ENCODE assay signal across 19 mouse cellular contexts in the genomic region with DNA sequence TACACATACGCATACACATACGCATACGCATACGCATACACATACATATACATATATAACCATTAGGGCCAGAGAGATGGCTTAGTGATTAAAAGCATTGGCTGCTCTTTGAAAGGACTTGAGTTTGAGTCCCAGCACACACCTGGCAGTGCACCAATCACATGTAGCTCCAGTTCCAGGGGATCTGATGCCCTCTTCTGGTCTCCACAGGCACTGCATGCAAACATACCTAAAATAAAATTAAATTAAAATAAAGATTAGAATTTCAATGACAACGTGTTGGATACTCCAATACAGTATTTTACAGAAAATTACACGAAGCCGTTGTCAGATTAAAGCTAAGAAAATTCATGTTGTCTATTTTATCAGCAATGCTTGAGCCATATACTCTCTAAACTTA.
DNase-seq lines count a peak whose midpoint lies in the region; ATAC-seq and TF ChIP-seq lines count a peak whose summit lies in the region.
"Had no signal": no experiment of that assay in that cellular context is flagged by ENCODE, and none has a peak within 500 bp of the region (broad histone marks: within the 10 kb centered on the region; RNA-seq: fewer than 3 reads in every experiment).

No protein-coding gene starts in this region.

- no peak for TF ChIP-seq EP300 in stomach, postnatal 0 days (optimal IDR thresholded peaks at IDR 0.05)

- no peaks in the 10 kb centered on the region for H3K36me3 ChIP-seq in midbrain, postnatal 0 days (ENCODE audit: insufficient read depth, low read length)
- H3K36me3 ChIP-seq in midbrain, embryonic 11.5 days (ENCODE audit: control insufficient read depth, insufficient read depth, low read length): no peaks in the 10 kb centered on the region
- no peaks in the 10 kb centered on the region for H3K36me3 ChIP-seq in stomach, postnatal 0 days (ENCODE audit: control insufficient read depth, insufficient read depth, low read length)
- H3K36me3 ChIP-seq: heart, embryonic 13.5 days; intestine, embryonic 15.5 days; liver, embryonic 13.5 days; stomach, embryonic 15.5 days had no signal

- ATAC-seq in midbrain, postnatal 0 days (ENCODE audit: low FRiP score): no peak
- no peak for ATAC-seq in midbrain, embryonic 11.5 days (ENCODE audit: low FRiP score)
- no peak for ATAC-seq in stomach, postnatal 0 days (ENCODE audit: low FRiP score, low TSS enrichment)
- ATAC-seq: forebrain, embryonic 13.5 days; intestine, embryonic 15.5 days had no signal

- no peaks in the 10 kb centered on the region for H3K9me3 ChIP-seq in midbrain, postnatal 0 days (ENCODE audit: low read length)
- H3K9me3 ChIP-seq in midbrain, embryonic 11.5 days (ENCODE audit: control insufficient read depth, low read length): no peaks in the 10 kb centered on the region
- no peaks in the 10 kb centered on the region for H3K9me3 ChIP-seq in stomach, postnatal 0 days (ENCODE audit: control insufficient read depth, low read length)
- H3K9me3 ChIP-seq: forebrain, embryonic 13.5 days; intestine, embryonic 15.5 days; liver, embryonic 13.5 days; stomach, embryonic 15.5 days had no signal

- no peak for DNase-seq in gastrocnemius, adult 2 months
- no peak for DNase-seq in gastrocnemius, postnatal 4 days (ENCODE audit: low spot score in 2 of 2)
- no peak for DNase-seq in layer of hippocampus, adult 2 months (ENCODE audit: low spot score in 2 of 2)
- no peak for DNase-seq in layer of hippocampus, adult 8-10 months (ENCODE audit: low spot score in 2 of 2)
- no peak for DNase-seq in midbrain, postnatal 0 days (ENCODE audit: low spot score)
- DNase-seq in midbrain, embryonic 11.5 days (ENCODE audit: low spot score, missing footprints): no peak
- DNase-seq in stomach, postnatal 0 days (ENCODE audit: low spot score): no peak
- no peak for DNase-seq in left cerebral cortex, adult 8-10 months (ENCODE audit: low spot score in 2 of 2)
- DNase-seq: adrenal gland, postnatal 25 days; cerebellum, adult 8-10 months; gastrocnemius, postnatal 25 days; kidney, postnatal 10 days; liver, embryonic 13.5 days; right cerebral cortex, postnatal 25 days had no signal

- H3K4me2 ChIP-seq in midbrain, postnatal 0 days (ENCODE audit: low read depth, low read length, poor library complexity, severe bottlenecking): no peak overlapping the region
- no peak overlapping the region for H3K4me2 ChIP-seq in midbrain, embryonic 11.5 days
- no peak overlapping the region for H3K4me2 ChIP-seq in stomach, postnatal 0 days (replicated peaks; ENCODE audit: low read depth)
- H3K4me2 ChIP-seq: forebrain, embryonic 13.5 days; heart, embryonic 13.5 days; hindbrain, embryonic 14.5 days; intestine, embryonic 15.5 days; liver, embryonic 13.5 days; stomach, embryonic 15.5 days had no signal

- no peak overlapping the region for H3K27ac ChIP-seq in gastrocnemius, adult 2 months
- H3K27ac ChIP-seq in layer of hippocampus, adult 2 months: no peak overlapping the region
- no peak overlapping the region for H3K27ac ChIP-seq in midbrain, postnatal 0 days (ENCODE audit: low read depth, low read length)
- H3K27ac ChIP-seq in midbrain, embryonic 11.5 days (ENCODE audit: low read depth, low read length): no peak overlapping the region
- no peak overlapping the region for H3K27ac ChIP-seq in stomach, postnatal 0 days (replicated peaks)
- H3K27ac ChIP-seq: forebrain, embryonic 13.5 days; heart, embryonic 13.5 days; hindbrain, embryonic 14.5 days; intestine, embryonic 15.5 days; liver, embryonic 13.5 days; stomach, embryonic 15.5 days had no signal

- peak; percentile 46 for TF ChIP-seq CTCF in gastrocnemius, adult 2 months (IDR thresholded peaks at IDR 0.05)
- peak; percentile 67 for TF ChIP-seq CTCF in layer of hippocampus, adult 2 months (conservative IDR thresholded peaks at IDR 0.05)
- TF ChIP-seq CTCF in midbrain, postnatal 0 days (IDR thresholded peaks at IDR 0.05): peak; percentile 50
- TF ChIP-seq CTCF in stomach, postnatal 0 days (IDR thresholded peaks at IDR 0.05; ENCODE audit: low read depth): 0 out of 2 replicates have a peak, but pooled peaks have one; percentile 34

- WGBS in midbrain, postnatal 0 days: 87% methylated on average over 7 of the region's 7 CpGs
- WGBS in midbrain, embryonic 11.5 days: 89% methylated on average over 7 of the region's 7 CpGs
- 90% methylated on average over 7 of the region's 7 CpGs for WGBS in stomach, postnatal 0 days

- no peaks in the 10 kb centered on the region for H3K4me1 ChIP-seq in midbrain, postnatal 0 days (ENCODE audit: insufficient read depth, low read length)
- H3K4me1 ChIP-seq in midbrain, embryonic 11.5 days (ENCODE audit: control insufficient read depth, insufficient read depth, low read length): no peaks in the 10 kb centered on the region
- no peaks in the 10 kb centered on the region for H3K4me1 ChIP-seq in stomach, postnatal 0 days (replicated peaks; ENCODE audit: control insufficient read depth, insufficient read depth)
- H3K4me1 ChIP-seq: forebrain, embryonic 13.5 days; heart, embryonic 13.5 days; intestine, embryonic 15.5 days; liver, embryonic 13.5 days; stomach, embryonic 15.5 days had no signal

- intact Hi-C loops in gastrocnemius, adult 2 months (cut with DNase I): no loop called here

- no peaks in the 10 kb centered on the region for H3K27me3 ChIP-seq in midbrain, postnatal 0 days (ENCODE audit: insufficient read depth, low read length)
- H3K27me3 ChIP-seq in midbrain, embryonic 11.5 days (ENCODE audit: control insufficient read depth, insufficient read depth, low read length): no peaks in the 10 kb centered on the region
- H3K27me3 ChIP-seq in stomach, postnatal 0 days (ENCODE audit: control insufficient read depth, insufficient read depth, low read length): no peaks in the 10 kb centered on the region
- H3K27me3 ChIP-seq: forebrain, embryonic 13.5 days; heart, embryonic 13.5 days; intestine, embryonic 15.5 days; liver, embryonic 13.5 days; stomach, embryonic 15.5 days had no signal

- H3K4me3 ChIP-seq in gastrocnemius, adult 2 months: no peak overlapping the region
- no peak overlapping the region for H3K4me3 ChIP-seq in layer of hippocampus, adult 2 months
- H3K4me3 ChIP-seq in midbrain, postnatal 0 days (ENCODE audit: low read depth, low read length): no peak overlapping the region
- H3K4me3 ChIP-seq in midbrain, embryonic 11.5 days (ENCODE audit: low read depth, low read length): no peak overlapping the region
- no peak overlapping the region for H3K4me3 ChIP-seq in stomach, postnatal 0 days (ENCODE audit: low read depth, low read length)
- H3K4me3 ChIP-seq: forebrain, embryonic 13.5 days; heart, embryonic 13.5 days; intestine, embryonic 15.5 days; liver, embryonic 13.5 days; stomach, embryonic 15.5 days had no signal

- no peak overlapping the region for H3K9ac ChIP-seq in midbrain, postnatal 0 days (replicated peaks; ENCODE audit: low read length, poor library complexity, severe bottlenecking)
- no peak overlapping the region for H3K9ac ChIP-seq in midbrain, embryonic 11.5 days (ENCODE audit: low read length)
- no peak overlapping the region for H3K9ac ChIP-seq in stomach, postnatal 0 days (ENCODE audit: low read length)
- H3K9ac ChIP-seq: forebrain, embryonic 13.5 days; heart, embryonic 13.5 days; hindbrain, embryonic 14.5 days; intestine, embryonic 15.5 days; liver, embryonic 13.5 days; stomach, embryonic 15.5 days had no signal
